Mouse (Mus musculus) heart, postnatal 0 days (tissue): ENCODE data around the gene Ffar1. TPM values are rescaled to one million over a fixed set of nuclear protein-coding genes. Genes with fewer than 3 reads are reported as not detected.
A peak's percentile ranks its signal among the peaks of the same experiment; 100 is the strongest.

Source experiments
- ATAC-seq: fragments of 200-750 bp; cut with Nextera tagmentation; 2 replicates; pipeline ENCODE4 v1.8.0; 2017; ENCODE audit warnings: low read depth, moderate number of reproducible peaks, moderate library complexity; ENCODE audit not compliant: insufficient read depth
- DNase-seq: peaks from one replicate; pipeline ENCODE4 v3.0.0-alpha.2; 2016; ENCODE audit warnings: low spot score
- H3K27ac ChIP-seq: fragments of 300-500 bp; sonication (generic); 2 replicates; pipeline ENCODE4 v1.5.1; 2014; ENCODE audit warnings: low read depth, mild to moderate bottlenecking
- H3K27me3 ChIP-seq: fragments of 300-500 bp; sonication (generic); 2 replicates; pipeline ENCODE4 v1.6.1; 2014; ENCODE audit warnings: low read length, mixed read lengths; ENCODE audit not compliant: control insufficient read depth, insufficient read depth
- H3K36me3 ChIP-seq: fragments of 300-500 bp; sonication (generic); replicated peaks from 2 replicates; pipeline ENCODE4 v1.6.1; 2014; ENCODE audit warnings: low read length, mixed read lengths; ENCODE audit not compliant: control insufficient read depth, insufficient read depth
- H3K4me1 ChIP-seq: fragments of 300-500 bp; sonication (generic); 2 replicates; pipeline ENCODE4 v1.6.1; 2014; ENCODE audit warnings: antibody characterized with exemption; ENCODE audit not compliant: control insufficient read depth, insufficient read depth
- H3K4me2 ChIP-seq: fragments of 300-500 bp; sonication (generic); 2 replicates; pipeline ENCODE4 v1.6.1; 2014; ENCODE audit warnings: low read depth, mild to moderate bottlenecking, low read length, moderate library complexity
- H3K4me3 ChIP-seq: fragments of 300-500 bp; sonication (generic); 2 replicates; pipeline ENCODE4 v1.5.1; 2014; ENCODE audit warnings: low read depth, low read length
- H3K9ac ChIP-seq: fragments of 300-500 bp; sonication (generic); replicated peaks from 2 replicates; pipeline ENCODE4 v1.6.1; 2014; ENCODE audit warnings: low read depth, low read length, mixed read lengths
- H3K9me3 ChIP-seq: fragments of 300-500 bp; sonication (generic); replicated peaks from 2 replicates; pipeline ENCODE4 v1.6.1; 2016; ENCODE audit warnings: low read length; ENCODE audit not compliant: control insufficient read depth
- CTCF ChIP-seq: IDR thresholded peaks from 2 replicates; pipeline ENCODE4 v1.5.1; 2016; ENCODE audit warnings: antibody characterized with exemption, control low read depth, low read depth
- EP300 ChIP-seq: IDR thresholded peaks from 2 replicates; pipeline ENCODE4 v1.6.1; 2016; ENCODE audit warnings: antibody characterized with exemption, low read depth
- WGBS: fragments of 180-500 bp; shearing (Covaris S2); extraction: QIAGEN DNeasy Blood & Tissue Kit; methylation state at CpG from one replicate; pipeline ENCODE4 v1.1.7; 2014; 5-methylcytosine and 5-hydroxymethylcytosine counted together
- polyA plus RNA-seq: library from polyadenylated mRNA; unstranded; fragments of >200 nt; fragmentation: Nextera tagmentation; extraction: Ambion mirVana; gene quantifications from 2 replicates; pipeline ENCODE4 v1.2.1, GENCODE M21; 2015
- total RNA-seq: library from RNA; depleted of rRNA; stranded (reverse); fragments of >200 nt; gene quantifications from 2 replicates; pipeline ENCODE4 v1.2.3, GENCODE M21; 2014; ENCODE audit warnings: low replicate concordance

The Ffar1 gene
- total and polyA plus RNA-seq, 2 experiments from 2014 or later = not detected

DNA sequence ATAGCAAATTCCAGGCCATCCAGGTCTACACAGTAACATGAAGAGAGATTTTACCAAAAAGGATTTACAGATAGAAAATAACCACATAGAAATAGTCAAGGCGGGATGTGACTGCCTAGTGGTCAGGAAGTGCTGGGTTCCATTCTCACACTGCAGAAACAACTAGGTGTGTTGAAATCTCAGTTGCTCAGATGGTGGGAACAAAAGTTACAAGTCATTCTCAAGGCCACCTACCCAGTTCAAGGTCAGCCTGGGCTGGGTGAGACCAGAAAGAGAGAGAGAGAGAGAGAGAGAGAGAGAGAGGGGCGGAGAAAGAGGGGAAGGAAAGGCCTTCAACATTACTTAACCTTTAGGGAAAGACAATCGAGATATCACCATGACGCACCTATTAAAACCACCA lies 25.5 kb upstream of the Ffar1 start:
- no peaks in the 10 kb centered on the region for H3K36me3 ChIP-seq
- no peaks in the 10 kb centered on the region for H3K27me3 ChIP-seq
- H3K4me2 ChIP-seq = no peak overlapping the region
- ATAC-seq (no peak), DNase-seq (no peak)
- H3K4me1 ChIP-seq = no peaks in the 10 kb centered on the region
- no peaks in the 10 kb centered on the region for H3K9me3 ChIP-seq
- H3K9ac ChIP-seq = no peak overlapping the region
- no peak overlapping the region for H3K27ac ChIP-seq
- no peak for TF ChIP-seq CTCF
- no peak overlapping the region for H3K4me3 ChIP-seq
- WGBS = 78% methylated on average over 4 of the region's 4 CpGs

DNA sequence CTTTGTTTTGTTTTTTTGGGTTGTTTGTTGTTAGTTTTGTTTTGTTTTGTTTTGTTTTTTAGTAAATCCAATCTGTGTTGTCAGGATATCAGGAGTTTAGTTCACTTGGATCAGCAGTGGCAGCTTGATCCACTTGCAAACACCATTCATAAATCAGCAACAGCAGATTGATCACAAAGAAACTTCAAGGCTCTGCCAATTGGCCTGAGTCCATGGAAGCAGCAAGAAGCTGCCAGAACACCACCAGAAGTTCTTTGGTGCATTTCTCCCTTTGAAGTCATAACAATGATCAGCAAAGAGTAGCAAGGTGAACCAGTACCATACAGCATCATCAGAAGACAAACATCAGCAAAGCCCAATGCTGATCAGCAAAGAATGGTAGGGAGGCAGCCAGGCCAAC lies 22.7 kb upstream of the Ffar1 start:
- no peak overlapping the region for H3K4me3 ChIP-seq
- no peak for TF ChIP-seq EP300
- TF ChIP-seq CTCF = no peak
- no peak overlapping the region for H3K9ac ChIP-seq
- no peaks in the 10 kb centered on the region for H3K4me1 ChIP-seq
- DNase-seq (no peak), ATAC-seq (no peak)
- 0 out of 2 replicates have a peak, but pooled peaks cover 6% of the 10 kb centered on the region for H3K27me3 ChIP-seq
- H3K4me2 ChIP-seq = no peak overlapping the region
- no peak overlapping the region for H3K27ac ChIP-seq
- no peaks in the 10 kb centered on the region for H3K36me3 ChIP-seq
- H3K9me3 ChIP-seq = no peaks in the 10 kb centered on the region

DNA sequence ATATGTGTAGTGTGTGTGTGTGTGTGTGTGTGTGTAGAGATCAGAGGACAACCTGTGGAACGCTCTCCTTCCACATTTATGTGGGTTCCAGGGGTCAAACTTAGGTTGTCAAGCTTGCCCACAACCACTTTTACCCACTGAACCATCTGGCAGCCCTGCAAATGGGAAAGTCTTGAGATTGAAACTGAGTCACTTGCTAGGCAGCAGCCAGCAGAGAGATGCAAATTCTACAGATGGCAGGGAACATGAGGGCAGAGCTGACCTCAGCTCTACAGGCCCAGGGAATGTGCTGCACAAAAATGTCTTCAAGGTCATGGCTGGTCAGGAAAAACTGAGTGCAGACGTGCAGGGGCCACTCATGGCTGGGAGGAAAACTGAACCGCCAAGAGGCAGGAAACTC lies 20.0 kb upstream of the Ffar1 start:
- no peak overlapping the region for H3K27ac ChIP-seq
- no peaks in the 10 kb centered on the region for H3K4me1 ChIP-seq
- 0 out of 2 replicates have a peak, but pooled peaks cover 6% of the 10 kb centered on the region for H3K27me3 ChIP-seq
- no peak overlapping the region for H3K9ac ChIP-seq
- ATAC-seq (no peak), DNase-seq (no peak)
- no peak overlapping the region for H3K4me3 ChIP-seq
- no peaks in the 10 kb centered on the region for H3K36me3 ChIP-seq
- no peak overlapping the region for H3K4me2 ChIP-seq
- WGBS = 53% methylated on average over 3 of the region's 3 CpGs
- TF ChIP-seq EP300 (no peak), CTCF (no peak)
- no peaks in the 10 kb centered on the region for H3K9me3 ChIP-seq

DNA sequence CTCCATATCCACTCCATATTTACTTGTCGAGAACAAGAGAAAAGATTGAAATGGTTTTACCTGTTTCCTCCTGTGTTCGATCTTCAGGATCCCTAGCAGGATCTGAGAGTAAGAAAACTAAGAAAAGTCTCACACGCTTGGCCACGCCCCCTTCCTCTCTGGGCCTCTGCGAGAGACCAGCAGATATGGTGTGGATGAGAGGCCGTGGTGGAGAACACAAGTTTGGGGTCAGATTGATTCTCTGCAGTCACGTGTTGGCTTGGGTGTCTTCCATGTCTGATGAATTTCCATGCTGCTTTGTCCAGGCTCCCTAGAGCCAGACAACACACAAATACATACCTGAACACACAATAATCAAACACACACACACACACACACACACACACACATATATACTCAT lies 18.8 kb upstream of the Ffar1 start, which contains the start of gene Cd22:
Gene Cd22 (minus strand): TSS at position 167 of the 400 bp plus-strand sequence.
- 40% methylated on average over 7 of the region's 7 CpGs for WGBS
- H3K27ac ChIP-seq = no peak within 1 kb of the TSS
- H3K4me1 ChIP-seq = no peaks in the 10 kb centered on the region
- H3K9ac ChIP-seq = no peak within 1 kb of the TSS
- no peak within 1 kb of the TSS for H3K4me2 ChIP-seq
- no peaks in the 10 kb centered on the region for H3K9me3 ChIP-seq
- H3K4me3 ChIP-seq = no peak within 1 kb of the TSS
- H3K36me3 ChIP-seq = no peaks in the 10 kb centered on the region
- TF ChIP-seq EP300 = no peak
- TF ChIP-seq CTCF = no peak
- DNase-seq = no peak
- no peak for ATAC-seq
- H3K27me3 ChIP-seq = 0 out of 2 replicates have a peak, but pooled peaks cover 6% of the 10 kb centered on the region

DNA sequence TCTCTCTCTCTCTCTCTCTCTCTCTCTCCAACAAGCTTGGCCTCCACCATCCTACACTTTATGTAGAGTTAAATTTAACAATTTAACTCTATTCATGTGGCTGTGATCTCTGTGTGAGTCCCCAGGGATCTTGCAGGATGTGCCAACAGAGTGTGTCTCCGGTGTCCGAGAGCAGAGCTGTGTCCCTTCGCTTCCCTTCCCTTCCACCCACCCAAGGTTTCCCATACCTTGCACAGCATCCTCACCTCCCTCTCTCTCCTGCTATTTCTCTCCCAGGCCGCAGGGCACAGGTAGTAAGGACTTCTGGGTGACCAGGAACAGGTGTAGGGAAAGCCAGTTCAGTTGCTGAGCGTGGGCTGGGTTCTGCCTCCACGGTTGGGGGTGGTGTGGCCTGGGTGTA lies 17.6 kb upstream of the Ffar1 start:
- 75% methylated on average over 6 of the region's 6 CpGs for WGBS
- DNase-seq (no peak), ATAC-seq (no peak)
- no peak overlapping the region for H3K4me2 ChIP-seq
- H3K4me1 ChIP-seq = no peaks in the 10 kb centered on the region
- no peaks in the 10 kb centered on the region for H3K9me3 ChIP-seq
- H3K36me3 ChIP-seq = no peaks in the 10 kb centered on the region
- H3K9ac ChIP-seq = no peak overlapping the region
- TF ChIP-seq CTCF = no peak
- TF ChIP-seq EP300 = no peak
- 0 out of 2 replicates have a peak, but pooled peaks cover 6% of the 10 kb centered on the region for H3K27me3 ChIP-seq
- H3K4me3 ChIP-seq = no peak overlapping the region
- no peak overlapping the region for H3K27ac ChIP-seq

DNA sequence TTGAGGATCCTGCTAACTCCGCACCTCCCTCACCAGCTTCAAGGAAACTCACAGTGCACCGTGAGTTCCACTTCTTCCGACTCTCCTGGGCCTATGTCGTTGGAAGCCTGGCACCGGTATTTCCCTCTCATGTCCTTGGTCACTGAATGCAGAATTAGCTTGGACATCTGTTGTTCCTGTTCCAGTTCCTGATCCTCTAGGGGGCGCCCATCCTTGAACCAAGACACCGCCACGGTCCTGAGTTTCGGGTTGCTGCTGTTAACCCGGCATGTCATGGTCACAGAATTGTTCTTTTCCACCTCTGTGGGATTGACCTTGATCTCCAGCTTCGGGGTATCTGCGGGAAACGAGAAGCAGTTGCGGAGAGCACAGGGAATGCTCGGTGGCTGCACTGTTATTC lies 11.7 kb upstream of the Ffar1 start:
- WGBS = 18% methylated on average over 15 of the region's 15 CpGs
- DNase-seq = peak; percentile 55
- H3K27ac ChIP-seq = no peak overlapping the region
- no peak overlapping the region for H3K4me3 ChIP-seq
- no peaks in the 10 kb centered on the region for H3K9me3 ChIP-seq
- no peak for ATAC-seq
- 0 out of 2 replicates have a peak, but pooled peaks cover 3% of the 10 kb centered on the region for H3K27me3 ChIP-seq
- no peak overlapping the region for H3K9ac ChIP-seq
- peak; percentile 65 for TF ChIP-seq CTCF
- no peak for TF ChIP-seq EP300
- H3K36me3 ChIP-seq = no peaks in the 10 kb centered on the region
- H3K4me2 ChIP-seq = no peak overlapping the region
- H3K4me1 ChIP-seq = no peaks in the 10 kb centered on the region
